Mouse (Mus musculus): ENCODE results near the gene Kdm2b.

GRCm38 (mm10) chr5:123023049-123023448 lies 33.4 kb upstream of the Kdm2b start:
- no peak for TF ChIP-seq POLR2A (IDR thresholded peaks at IDR 0.05; ENCODE audit: insufficient read length, low read depth)
- no peak for TF ChIP-seq POLR2AphosphoS2 (IDR thresholded peaks at IDR 0.05; ENCODE audit: insufficient read length, low read depth)
- TF ChIP-seq USF1 (IDR thresholded peaks at IDR 0.05; ENCODE audit: low read depth), result no peak
- no peak for TF ChIP-seq CEBPB (IDR thresholded peaks at IDR 0.05; ENCODE audit: insufficient read depth, poor library complexity, severe bottlenecking)
- no peak for TF ChIP-seq MYOD1 (IDR thresholded peaks at IDR 0.05; ENCODE audit: control insufficient read depth in 1 of 3, insufficient read length in 2 of 3, low read depth in 2 of 3)
- TF ChIP-seq E2F4 (IDR thresholded peaks at IDR 0.05; ENCODE audit: insufficient read depth), result no peak
- TF ChIP-seq MAX (IDR thresholded peaks at IDR 0.05; ENCODE audit: low read depth), result no peak
- no peak for TF ChIP-seq REST (IDR thresholded peaks at IDR 0.05; ENCODE audit: insufficient read depth, insufficient read length)
- no peak for TF ChIP-seq TCF12 (IDR thresholded peaks at IDR 0.05; ENCODE audit: insufficient read depth, poor library complexity, severe bottlenecking)
- no peak for TF ChIP-seq SRF (IDR thresholded peaks at IDR 0.05; ENCODE audit: control insufficient read depth, insufficient read length, low read depth)
- no peak for TF ChIP-seq MYOG (IDR thresholded peaks at IDR 0.05; ENCODE audit: control insufficient read depth in 1 of 3, insufficient read depth in 1 of 3, insufficient read length in 2 of 3, low read depth in 2 of 3)
